Mouse (Mus musculus): ENCODE measurements around the gene Slc39a11. TPM values are rescaled to one million over a fixed set of nuclear protein-coding genes. Genes with fewer than 3 reads are reported as not detected.
A peak's percentile ranks its signal among the peaks of the same experiment; 100 is the strongest.

Slc39a11 gene
- polyA plus RNA-seq, 1 experiment from 2014 or later = 32.2 TPM

- no peak for ATAC-seq (ENCODE audit: low FRiP score)
- H3K4me2 ChIP-seq = no peak overlapping the region
- H3K4me1 ChIP-seq (replicated peaks) = peaks cover 17% of the 10 kb centered on the region
- H3K9ac ChIP-seq = no peak overlapping the region
- H3K9me3 ChIP-seq = no peaks in the 10 kb centered on the region
- 68% methylated on average over 15 of the region's 15 CpGs for WGBS
- no peaks in the 10 kb centered on the region for H3K27me3 ChIP-seq
- peak overlapping the region; percentile 79 for H3K27ac ChIP-seq
- H3K4me3 ChIP-seq = no peak overlapping the region
- H3K36me3 ChIP-seq = no peaks in the 10 kb centered on the region
These were observed 230.8 kb downstream of the Slc39a11 start for GRCm38 (mm10) chr11:113418921-113419655.

- Histone ChIP-seq H3K4me1 (replicated peaks) (peaks cover 12% of the 10 kb centered on the region), H3K9me3 (no peaks in the 10 kb centered on the region)
- WGBS = 88% methylated on average over 4 of the region's 4 CpGs
These were observed 231.9 kb downstream of the Slc39a11 start for GRCm38 (mm10) chr11:113417948-113418347.

GRCm38 (mm10) chr11:113412545-113412944, 237.3 kb downstream of the Slc39a11 start:
- H3K4me2 ChIP-seq = no peak overlapping the region
- no peak for ATAC-seq (ENCODE audit: low FRiP score)
- H3K36me3 ChIP-seq = no peaks in the 10 kb centered on the region
- H3K4me1 ChIP-seq (replicated peaks) = no peaks in the 10 kb centered on the region
- no peak overlapping the region for H3K27ac ChIP-seq
- H3K27me3 ChIP-seq = no peaks in the 10 kb centered on the region
- H3K9ac ChIP-seq = no peak overlapping the region
- no peaks in the 10 kb centered on the region for H3K9me3 ChIP-seq
- H3K4me3 ChIP-seq = no peak overlapping the region
- WGBS = 88% methylated on average over 4 of the region's 4 CpGs

More at GRCm38 (mm10) chr11:113417948-113418347, 231.9 kb downstream of the Slc39a11 start:
- Histone ChIP-seq H3K36me3 (no peaks in the 10 kb centered on the region), H3K4me3 (no peak overlapping the region), H3K27ac (no peak overlapping the region), H3K9ac (no peak overlapping the region), H3K4me2 (no peak overlapping the region), H3K27me3 (no peaks in the 10 kb centered on the region)
- ATAC-seq (ENCODE audit: low FRiP score) = no peak

GRCm38 (mm10) chr11:113411798-113412197, 238.1 kb downstream of the Slc39a11 start:
- 82% methylated on average over 10 of the region's 10 CpGs for WGBS
- no peak overlapping the region for H3K4me3 ChIP-seq

GRCm38 (mm10) chr11:113409121-113409520, 240.8 kb downstream of the Slc39a11 start:
- peaks cover 12% of the 10 kb centered on the region for H3K4me1 ChIP-seq (replicated peaks)
- H3K9ac ChIP-seq = no peak overlapping the region
- no peak overlapping the region for H3K27ac ChIP-seq
- H3K27me3 ChIP-seq = no peaks in the 10 kb centered on the region
- no peak overlapping the region for H3K4me2 ChIP-seq
- no peaks in the 10 kb centered on the region for H3K36me3 ChIP-seq
- no peak overlapping the region for H3K4me3 ChIP-seq
- no peaks in the 10 kb centered on the region for H3K9me3 ChIP-seq
- 90% methylated on average over 9 of the region's 9 CpGs for whole genome bisulfite sequencing
- no peak for ATAC-seq (ENCODE audit: low FRiP score)

More at GRCm38 (mm10) chr11:113411798-113412197, 238.1 kb downstream of the Slc39a11 start:
- Histone ChIP-seq H3K4me2 (no peak overlapping the region), H3K27me3 (no peaks in the 10 kb centered on the region), H3K27ac (0 out of 2 replicates have a peak overlapping the region, but pooled peaks have one; percentile 12), H3K4me1 (replicated peaks) (peaks cover 6% of the 10 kb centered on the region), H3K36me3 (no peaks in the 10 kb centered on the region), H3K9ac (no peak overlapping the region), H3K9me3 (no peaks in the 10 kb centered on the region)
- no peak for ATAC-seq (ENCODE audit: low FRiP score)

GRCm38 (mm10) chr11:113407474-113407873, 242.4 kb downstream of the Slc39a11 start:
- Histone ChIP-seq H3K9ac (no peak overlapping the region), H3K36me3 (no peaks in the 10 kb centered on the region), H3K4me2 (no peak overlapping the region), H3K4me3 (no peak overlapping the region), H3K27ac (no peak overlapping the region), H3K27me3 (no peaks in the 10 kb centered on the region), H3K4me1 (replicated peaks) (peaks cover 16% of the 10 kb centered on the region), H3K9me3 (no peaks in the 10 kb centered on the region)
- 98% methylated on average over 4 of the region's 4 CpGs for WGBS
- ATAC-seq (ENCODE audit: low FRiP score) = no peak

GRCm38 (mm10) chr11:113400868-113401267, 249.0 kb downstream of the Slc39a11 start:
- Histone ChIP-seq H3K4me2 (no peak overlapping the region), H3K36me3 (no peaks in the 10 kb centered on the region), H3K9ac (no peak overlapping the region), H3K4me3 (no peak overlapping the region), H3K9me3 (0 out of 2 replicates have a peak, but pooled peaks cover 8% of the 10 kb centered on the region), H3K27me3 (no peaks in the 10 kb centered on the region), H3K27ac (no peak overlapping the region), H3K4me1 (replicated peaks) (peaks cover 19% of the 10 kb centered on the region)
- 97% methylated on average over 4 of the region's 4 CpGs for WGBS
- no peak for ATAC-seq (ENCODE audit: low FRiP score)

- H3K9ac ChIP-seq = no peak overlapping the region
- H3K27me3 ChIP-seq = no peaks in the 10 kb centered on the region
These were observed 250.3 kb downstream of the Slc39a11 start for GRCm38 (mm10) chr11:113399601-113400000.

GRCm38 (mm10) chr11:113397394-113397793, 252.5 kb downstream of the Slc39a11 start:
- no peak overlapping the region for H3K27ac ChIP-seq
- H3K4me2 ChIP-seq = no peak overlapping the region
- no peak overlapping the region for H3K4me3 ChIP-seq
- 0 out of 2 replicates have a peak, but pooled peaks cover 8% of the 10 kb centered on the region for H3K9me3 ChIP-seq
- 86% methylated on average over 1 of the region's 1 CpGs for WGBS
- peaks cover 37% of the 10 kb centered on the region for H3K4me1 ChIP-seq (replicated peaks)
- no peaks in the 10 kb centered on the region for H3K36me3 ChIP-seq
- H3K9ac ChIP-seq = no peak overlapping the region
- ATAC-seq (ENCODE audit: low FRiP score) = no peak
- H3K27me3 ChIP-seq = no peaks in the 10 kb centered on the region

More at GRCm38 (mm10) chr11:113399601-113400000, 250.3 kb downstream of the Slc39a11 start:
- Histone ChIP-seq H3K27ac (no peak overlapping the region), H3K4me3 (no peak overlapping the region), H3K4me1 (replicated peaks) (peaks cover 26% of the 10 kb centered on the region), H3K4me2 (no peak overlapping the region), H3K36me3 (no peaks in the 10 kb centered on the region), H3K9me3 (0 out of 2 replicates have a peak, but pooled peaks cover 8% of the 10 kb centered on the region)
- WGBS = 85% methylated on average over 11 of the region's 11 CpGs
- no peak for ATAC-seq (ENCODE audit: low FRiP score)

- no peaks in the 10 kb centered on the region for H3K36me3 ChIP-seq
- no peak overlapping the region for H3K4me2 ChIP-seq
- H3K4me3 ChIP-seq = no peak overlapping the region
- 50% methylated on average over 23 of the region's 23 CpGs for WGBS
- peak overlapping the region; percentile 69 for H3K27ac ChIP-seq
- H3K27me3 ChIP-seq = no peaks in the 10 kb centered on the region
- 0 out of 2 replicates have a peak, but pooled peaks cover 8% of the 10 kb centered on the region for H3K9me3 ChIP-seq
- H3K9ac ChIP-seq = no peak overlapping the region
- peaks cover 67% of the 10 kb centered on the region for H3K4me1 ChIP-seq (replicated peaks)
- ATAC-seq (ENCODE audit: low FRiP score) = no peak
These were observed 256.3 kb downstream of the Slc39a11 start for GRCm38 (mm10) chr11:113393366-113394150.

GRCm38 (mm10) chr11:113391664-113392063, 258.2 kb downstream of the Slc39a11 start:
- no peak for ATAC-seq (ENCODE audit: low FRiP score)
- no peaks in the 10 kb centered on the region for H3K36me3 ChIP-seq
- H3K4me1 ChIP-seq (replicated peaks) = peaks cover 67% of the 10 kb centered on the region
- H3K4me2 ChIP-seq = no peak overlapping the region
- H3K9me3 ChIP-seq = no peaks in the 10 kb centered on the region
- peak overlapping the region; percentile 52 for H3K27ac ChIP-seq
- 88% methylated on average over 12 of the region's 12 CpGs for WGBS
- H3K4me3 ChIP-seq = no peak overlapping the region
- no peaks in the 10 kb centered on the region for H3K27me3 ChIP-seq
- H3K9ac ChIP-seq = no peak overlapping the region

GRCm38 (mm10) chr11:113389637-113390036, 260.2 kb downstream of the Slc39a11 start:
- peak; percentile 73 for ATAC-seq (ENCODE audit: low FRiP score)
- Histone ChIP-seq H3K27me3 (no peaks in the 10 kb centered on the region), H3K36me3 (no peaks in the 10 kb centered on the region), H3K4me2 (0 out of 2 replicates have a peak overlapping the region, but pooled peaks have one; percentile 17), H3K4me1 (replicated peaks) (peaks cover 57% of the 10 kb centered on the region), H3K9me3 (no peaks in the 10 kb centered on the region), H3K27ac (peak overlapping the region; percentile 65), H3K4me3 (no peak overlapping the region), H3K9ac (no peak overlapping the region)
- 14% methylated on average over 6 of the region's 6 CpGs for WGBS

Data from hindbrain, embryonic 13.5 days (tissue).